Mouse (Mus musculus): Measurements from ENCODE around the gene Schip1. TPM values are rescaled to one million over a fixed set of nuclear protein-coding genes. Genes with fewer than 3 reads are reported as not detected.

Gene Schip1
- polyA plus RNA-seq, 1 experiment from 2014 or later: 71.8 TPM

DNA sequence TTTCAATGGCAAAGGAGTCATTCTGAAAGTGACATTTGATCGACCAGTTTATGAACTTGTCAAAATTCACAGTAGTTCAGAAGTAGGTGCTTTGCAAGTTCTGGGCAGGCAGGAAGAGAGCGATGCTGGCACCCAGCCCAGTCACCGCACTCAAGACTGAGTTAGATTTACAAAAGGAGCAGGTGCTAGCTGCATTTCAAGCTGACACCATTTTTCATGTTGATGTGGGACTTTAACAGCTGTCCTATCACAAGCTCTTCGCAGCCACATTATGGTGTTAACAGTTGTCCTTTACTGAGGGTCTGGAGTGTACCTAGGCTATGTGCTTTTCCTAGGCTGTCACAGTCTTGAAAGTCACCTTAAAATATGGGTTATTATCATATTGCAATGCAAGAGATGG, 181.6 kb downstream of the Schip1 start:
- Histone ChIP-seq H3K9ac (ENCODE audit: low read depth, low read length) (no peak overlapping the region), H3K36me3 (ENCODE audit: insufficient read depth, low read length) (no peaks in the 10 kb centered on the region), H3K9me3 (replicated peaks; ENCODE audit: low read length) (no peaks in the 10 kb centered on the region), H3K4me1 (replicated peaks; ENCODE audit: insufficient read depth, low read length) (no peaks in the 10 kb centered on the region), H3K27me3 (ENCODE audit: insufficient read depth, low read length) (no peaks in the 10 kb centered on the region), H3K4me2 (ENCODE audit: low read length) (no peak overlapping the region), H3K4me3 (replicated peaks; ENCODE audit: low read depth, low read length) (no peak overlapping the region), H3K27ac (no peak overlapping the region)
- TF ChIP-seq CTCF (IDR thresholded peaks at IDR 0.05; ENCODE audit: low read depth): no peak
- ATAC-seq (replicated peaks; ENCODE audit: low FRiP score, low read depth) (no peak), DNase-seq (ENCODE audit: low spot score) (no peak)
- WGBS: 58% methylated on average over 4 of the region's 4 CpGs

DNA sequence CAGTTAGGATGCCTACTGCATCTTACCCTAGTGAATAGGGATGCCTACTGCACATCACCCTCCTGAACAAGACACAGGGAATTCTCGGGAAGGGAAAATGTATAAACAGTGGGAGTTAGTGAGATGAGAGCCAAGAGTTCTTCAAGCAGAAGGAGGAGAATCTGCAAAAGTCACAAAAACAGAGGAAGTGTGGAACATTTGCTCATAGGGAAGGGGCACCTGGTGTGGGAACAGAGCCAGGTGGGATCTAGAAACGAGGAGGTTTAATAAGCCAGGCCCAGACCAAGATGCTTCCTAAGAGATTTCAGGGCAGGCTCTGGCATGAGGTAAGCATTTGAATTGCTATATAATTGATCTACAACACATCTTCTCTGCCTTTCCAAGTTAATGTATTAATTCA, 186.0 kb downstream of the Schip1 start:
- no peak overlapping the region for H3K27ac ChIP-seq
- H3K9ac ChIP-seq (ENCODE audit: low read depth, low read length): no peak overlapping the region
- no peaks in the 10 kb centered on the region for H3K4me1 ChIP-seq (replicated peaks; ENCODE audit: insufficient read depth, low read length)
- no peaks in the 10 kb centered on the region for H3K9me3 ChIP-seq (replicated peaks; ENCODE audit: low read length)
- DNase-seq (ENCODE audit: low spot score) (no peak), ATAC-seq (replicated peaks; ENCODE audit: low FRiP score, low read depth) (no peak)
- H3K4me3 ChIP-seq (replicated peaks; ENCODE audit: low read depth, low read length): no peak overlapping the region
- no peaks in the 10 kb centered on the region for H3K36me3 ChIP-seq (ENCODE audit: insufficient read depth, low read length)
- TF ChIP-seq CTCF (IDR thresholded peaks at IDR 0.05; ENCODE audit: low read depth): no peak
- no peaks in the 10 kb centered on the region for H3K27me3 ChIP-seq (ENCODE audit: insufficient read depth, low read length)
- WGBS: 68% methylated on average over 2 of the region's 2 CpGs
- H3K4me2 ChIP-seq (ENCODE audit: low read length): no peak overlapping the region

DNA sequence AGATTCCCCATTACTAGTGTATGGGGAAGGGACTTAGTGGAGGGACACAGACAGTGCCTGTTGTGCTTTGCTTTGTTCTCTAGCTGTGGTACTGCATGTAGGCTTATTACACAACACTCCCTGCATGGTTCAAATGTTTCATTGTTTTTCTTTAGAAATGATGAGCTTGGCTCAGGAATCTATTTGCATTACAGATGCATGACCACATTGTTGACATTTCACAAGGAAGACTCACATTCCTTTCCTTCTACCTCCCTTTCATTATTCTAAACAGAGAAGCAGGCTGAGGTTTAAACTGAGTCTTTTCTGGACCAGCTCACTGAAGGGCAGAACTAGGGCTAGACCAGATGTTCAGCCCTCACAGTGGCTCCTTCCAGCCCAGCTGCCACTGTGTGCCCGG, 187.7 kb downstream of the Schip1 start:
- H3K4me2 ChIP-seq (ENCODE audit: low read length): no peak overlapping the region
- H3K4me3 ChIP-seq (replicated peaks; ENCODE audit: low read depth, low read length): no peak overlapping the region
- no peak for ATAC-seq (replicated peaks; ENCODE audit: low FRiP score, low read depth)
- no peaks in the 10 kb centered on the region for H3K27me3 ChIP-seq (ENCODE audit: insufficient read depth, low read length)
- TF ChIP-seq CTCF (IDR thresholded peaks at IDR 0.05; ENCODE audit: low read depth): no peak
- no peaks in the 10 kb centered on the region for H3K36me3 ChIP-seq (ENCODE audit: insufficient read depth, low read length)
- WGBS: 72% methylated on average over 1 of the region's 1 CpGs
- peak; percentile 9 for DNase-seq (ENCODE audit: low spot score)
- H3K9me3 ChIP-seq (replicated peaks; ENCODE audit: low read length): no peaks in the 10 kb centered on the region
- H3K9ac ChIP-seq (ENCODE audit: low read depth, low read length): no peak overlapping the region
- H3K4me1 ChIP-seq (replicated peaks; ENCODE audit: insufficient read depth, low read length): no peaks in the 10 kb centered on the region
- H3K27ac ChIP-seq: no peak overlapping the region

DNA sequence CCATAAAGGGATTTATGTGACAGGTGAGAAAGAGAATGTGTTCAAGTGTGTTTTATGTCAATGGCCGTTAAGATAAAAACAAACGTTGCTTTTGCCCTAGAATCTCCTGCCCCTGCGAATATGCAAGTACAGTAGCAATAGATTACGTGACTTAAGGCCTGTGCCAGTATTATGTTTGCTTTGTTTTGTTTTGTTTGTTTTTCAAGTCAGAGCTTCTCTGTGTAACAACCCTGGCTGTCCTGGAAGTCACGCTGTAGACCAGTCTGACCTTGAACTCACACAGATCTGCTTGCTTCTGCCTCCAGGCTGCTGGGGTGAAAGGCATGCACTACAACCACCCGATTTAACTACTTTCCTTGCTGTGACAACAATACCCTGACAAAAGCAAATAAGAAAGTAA, 197.7 kb downstream of the Schip1 start:
- WGBS: 42% methylated on average over 6 of the region's 6 CpGs
- Histone ChIP-seq H3K27me3 (ENCODE audit: insufficient read depth, low read length) (no peaks in the 10 kb centered on the region), H3K4me2 (ENCODE audit: low read length) (no peak overlapping the region), H3K9me3 (replicated peaks; ENCODE audit: low read length) (no peaks in the 10 kb centered on the region), H3K27ac (no peak overlapping the region), H3K4me3 (replicated peaks; ENCODE audit: low read depth, low read length) (no peak overlapping the region), H3K4me1 (replicated peaks; ENCODE audit: insufficient read depth, low read length) (no peaks in the 10 kb centered on the region), H3K9ac (ENCODE audit: low read depth, low read length) (no peak overlapping the region), H3K36me3 (ENCODE audit: insufficient read depth, low read length) (no peaks in the 10 kb centered on the region)
- no peak for DNase-seq (ENCODE audit: low spot score)
- ATAC-seq (replicated peaks; ENCODE audit: low FRiP score, low read depth): no peak
- no peak for TF ChIP-seq CTCF (IDR thresholded peaks at IDR 0.05; ENCODE audit: low read depth)

DNA sequence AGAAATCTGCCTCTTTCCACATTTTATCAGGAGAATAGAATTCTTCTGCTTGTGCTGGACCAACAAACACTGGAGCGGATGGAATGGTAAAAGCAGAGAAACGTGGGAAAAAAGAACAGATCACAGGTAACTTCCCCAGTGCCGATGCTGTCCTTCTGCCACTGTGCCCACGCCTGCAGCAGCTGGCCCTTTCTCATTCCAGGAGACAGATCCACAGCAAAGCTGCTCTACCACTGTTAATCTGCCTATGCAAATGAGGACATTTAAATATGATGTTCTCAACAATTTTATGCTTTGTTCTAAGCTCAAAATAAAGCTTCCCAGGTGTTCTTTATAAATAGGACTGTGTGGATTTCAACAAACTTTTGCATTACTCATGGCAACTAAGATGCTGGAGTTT, 203.3 kb downstream of the Schip1 start:
- WGBS: 88% methylated on average over 4 of the region's 4 CpGs
- Histone ChIP-seq H3K9ac (ENCODE audit: low read depth, low read length) (no peak overlapping the region), H3K27me3 (ENCODE audit: insufficient read depth, low read length) (no peaks in the 10 kb centered on the region), H3K4me1 (replicated peaks; ENCODE audit: insufficient read depth, low read length) (no peaks in the 10 kb centered on the region), H3K36me3 (ENCODE audit: insufficient read depth, low read length) (no peaks in the 10 kb centered on the region), H3K4me3 (replicated peaks; ENCODE audit: low read depth, low read length) (no peak overlapping the region), H3K27ac (no peak overlapping the region), H3K9me3 (replicated peaks; ENCODE audit: low read length) (no peaks in the 10 kb centered on the region), H3K4me2 (ENCODE audit: low read length) (no peak overlapping the region)
- ATAC-seq (replicated peaks; ENCODE audit: low FRiP score, low read depth) (no peak), DNase-seq (ENCODE audit: low spot score) (no peak)
- TF ChIP-seq CTCF (IDR thresholded peaks at IDR 0.05; ENCODE audit: low read depth): no peak

DNA sequence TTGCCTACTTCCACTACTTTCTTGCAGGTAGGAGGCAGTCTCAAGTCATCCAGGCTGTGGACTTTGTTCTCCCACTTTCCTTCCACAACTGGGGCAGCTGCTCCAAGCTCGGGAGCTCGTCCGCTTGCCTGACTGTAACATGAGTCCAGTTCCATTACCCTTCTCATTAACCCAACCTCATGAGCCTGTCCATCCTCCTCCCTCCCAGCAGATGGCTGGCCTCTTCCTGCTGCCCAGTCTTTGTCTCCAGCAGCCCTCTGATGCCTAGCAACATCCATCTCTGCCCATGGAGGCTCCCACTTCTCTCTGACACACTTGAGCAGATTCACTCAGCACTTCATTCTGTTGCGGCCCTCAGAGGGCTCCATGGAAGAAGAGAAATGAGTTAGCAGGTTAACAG, 204.6 kb downstream of the Schip1 start:
- ATAC-seq (replicated peaks; ENCODE audit: low FRiP score, low read depth): peak; percentile 46; the same call in 1 of the 2 replicates
- Histone ChIP-seq H3K36me3 (ENCODE audit: insufficient read depth, low read length) (no peaks in the 10 kb centered on the region), H3K4me3 (replicated peaks; ENCODE audit: low read depth, low read length) (no peak overlapping the region), H3K4me1 (replicated peaks; ENCODE audit: insufficient read depth, low read length) (no peaks in the 10 kb centered on the region), H3K27ac (no peak overlapping the region), H3K27me3 (ENCODE audit: insufficient read depth, low read length) (no peaks in the 10 kb centered on the region), H3K4me2 (ENCODE audit: low read length) (no peak overlapping the region), H3K9ac (ENCODE audit: low read depth, low read length) (no peak overlapping the region), H3K9me3 (replicated peaks; ENCODE audit: low read length) (no peaks in the 10 kb centered on the region)
- no peak for TF ChIP-seq CTCF (IDR thresholded peaks at IDR 0.05; ENCODE audit: low read depth)
- 47% methylated on average over 4 of the region's 4 CpGs for WGBS
- peak; percentile 16 for DNase-seq (ENCODE audit: low spot score)

DNA sequence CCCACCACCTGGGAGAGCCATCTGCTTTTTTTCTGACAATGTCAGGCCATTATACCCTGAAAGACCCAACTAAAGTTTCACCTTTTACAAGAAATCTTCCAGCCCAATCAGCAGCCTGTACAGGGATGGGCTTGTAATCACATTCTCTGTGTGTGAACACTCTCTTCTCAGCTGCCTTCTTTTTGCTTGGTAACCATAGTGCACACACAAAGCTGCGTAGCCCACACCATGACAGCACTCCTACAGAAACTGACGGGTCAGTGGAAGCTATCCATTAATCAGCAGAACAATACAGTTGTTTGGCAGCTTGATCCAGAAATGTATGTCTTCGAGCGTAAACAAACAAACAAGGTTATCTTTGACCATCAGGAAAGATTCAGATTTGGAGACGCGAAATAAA, 205.6 kb downstream of the Schip1 start:
- no peaks in the 10 kb centered on the region for H3K36me3 ChIP-seq (ENCODE audit: insufficient read depth, low read length)
- TF ChIP-seq CTCF (IDR thresholded peaks at IDR 0.05; ENCODE audit: low read depth): no peak
- no peak overlapping the region for H3K4me2 ChIP-seq (ENCODE audit: low read length)
- no peaks in the 10 kb centered on the region for H3K4me1 ChIP-seq (replicated peaks; ENCODE audit: insufficient read depth, low read length)
- H3K27ac ChIP-seq: no peak overlapping the region
- 88% methylated on average over 6 of the region's 6 CpGs for WGBS
- H3K9ac ChIP-seq (ENCODE audit: low read depth, low read length): no peak overlapping the region
- no peak overlapping the region for H3K4me3 ChIP-seq (replicated peaks; ENCODE audit: low read depth, low read length)
- no peaks in the 10 kb centered on the region for H3K27me3 ChIP-seq (ENCODE audit: insufficient read depth, low read length)
- DNase-seq (ENCODE audit: low spot score): no peak
- no peaks in the 10 kb centered on the region for H3K9me3 ChIP-seq (replicated peaks; ENCODE audit: low read length)
- no peak for ATAC-seq (replicated peaks; ENCODE audit: low FRiP score, low read depth)
